Comparison of ENCODE assay signal across 20 mouse cellular contexts in the genomic region with DNA sequence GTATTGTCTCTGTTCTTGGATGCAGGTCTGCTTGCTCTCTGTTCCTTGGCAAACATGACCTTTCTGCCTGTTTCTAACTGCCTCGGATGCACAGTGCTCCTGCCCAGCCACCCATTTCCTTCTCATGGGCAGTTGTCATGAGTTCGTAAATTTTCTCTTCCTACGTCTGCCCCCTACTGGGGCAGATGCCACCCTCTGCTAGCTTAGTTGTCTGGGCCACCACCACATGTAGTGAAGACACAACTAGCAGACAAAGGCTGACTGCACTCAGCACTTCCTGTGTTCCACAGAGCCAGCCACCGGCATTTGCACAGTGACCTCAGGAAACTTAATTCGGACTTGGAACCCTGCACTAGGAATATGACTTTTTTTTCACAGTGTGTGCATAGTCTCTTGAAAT. TPM values are rescaled to one million over a fixed set of nuclear protein-coding genes. Genes with fewer than 3 reads are reported as not detected.
DNase-seq lines count a peak whose midpoint lies in the region; ATAC-seq and TF ChIP-seq lines count a peak whose summit lies in the region.
"Not testable (repeated sequence)": the region's sequence is repeated elsewhere in the genome, so short reads cannot be mapped to it uniquely, and the experiment has no call there.
"Had no signal": no experiment of that assay in that cellular context is flagged by ENCODE, and none has a peak within 500 bp of the region (broad histone marks: within the 10 kb centered on the region; RNA-seq: fewer than 3 reads in every experiment).

No protein-coding gene starts in this region.

- not testable (repeated sequence) for H3K4me1 ChIP-seq in stomach, postnatal 0 days (replicated peaks; ENCODE audit: control insufficient read depth, insufficient read depth)

- DNase-seq in stomach, postnatal 0 days (ENCODE audit: low spot score), result not testable (repeated sequence)

- not testable (repeated sequence) for H3K36me3 ChIP-seq in stomach, postnatal 0 days (ENCODE audit: control insufficient read depth, insufficient read depth, low read length)

- not testable (repeated sequence) for TF ChIP-seq EP300 in stomach, postnatal 0 days (optimal IDR thresholded peaks at IDR 0.05)

- H3K4me2 ChIP-seq in stomach, postnatal 0 days (replicated peaks; ENCODE audit: low read depth), result not testable (repeated sequence)

- H3K27ac ChIP-seq in stomach, postnatal 0 days (replicated peaks), result not testable (repeated sequence)

- TF ChIP-seq CTCF in stomach, postnatal 0 days (IDR thresholded peaks at IDR 0.05; ENCODE audit: low read depth), result not testable (repeated sequence)

- H3K9ac ChIP-seq in stomach, postnatal 0 days (ENCODE audit: low read length), result not testable (repeated sequence)

- ATAC-seq in common myeloid progenitor, adult 5-6 weeks (replicated peaks; ENCODE audit: low read depth, poor library complexity, severe bottlenecking), result peak; percentile 63
- peak; percentile 58 for ATAC-seq in granulocyte monocyte progenitor cell, adult 5-6 weeks (replicated peaks; ENCODE audit: poor library complexity, severe bottlenecking)
- peak; percentile 44; the same call in 1 of the 2 replicates for ATAC-seq in megakaryocyte, adult 5-6 weeks (ENCODE audit: poor library complexity, severe bottlenecking)
- peak; percentile 78 for ATAC-seq in megakaryocyte progenitor cell, adult 5-6 weeks (replicated peaks; ENCODE audit: poor library complexity)
- ATAC-seq in stomach, postnatal 0 days (ENCODE audit: low FRiP score, low TSS enrichment), result 0 out of 2 replicates have a peak, but pooled peaks have one; percentile 5

- H3K27me3 ChIP-seq in stomach, postnatal 0 days (ENCODE audit: control insufficient read depth, insufficient read depth, low read length), result not testable (repeated sequence)

- H3K4me3 ChIP-seq in stomach, postnatal 0 days (ENCODE audit: low read depth, low read length), result not testable (repeated sequence)

- 88% methylated on average over 3 of the region's 5 CpGs for WGBS in stomach, postnatal 0 days

- H3K9me3 ChIP-seq in stomach, postnatal 0 days (ENCODE audit: control insufficient read depth, low read length), result not testable (repeated sequence)

RNA-seq across cellular contexts. Expression of a gene that starts 9.4 kb away (rescaled TPM):
- total RNA-seq in common myeloid progenitor, adult 5-6 weeks (2017), result not detected in 2 replicates
- total RNA-seq in granulocyte monocyte progenitor cell, adult 5-6 weeks (2014; fragmentation: Nextera tagmentation), result not detected in 2 replicates
- total RNA-seq in granulocyte monocyte progenitor cell, adult 5-6 weeks (2017), result not detected in 2 replicates
- not detected in 2 replicates for total RNA-seq in megakaryocyte, adult 5-6 weeks (2015)
- total RNA-seq in megakaryocyte, adult 5-6 weeks (2017), result not detected in 2 replicates
- total RNA-seq in megakaryocyte progenitor cell, adult 5-6 weeks (2015), result not detected in 2 replicates
- not detected in 2 replicates for total RNA-seq in megakaryocyte progenitor cell, adult 5-6 weeks (2017)
- not detected in 2 replicates for polyA plus RNA-seq in stomach, postnatal 0 days (2015; fragmentation: Nextera tagmentation; extraction: Ambion mirVana)
- total RNA-seq: adrenal gland, adult 18-20 months; adrenal gland, adult 2 months; adrenal gland, postnatal 10 days; adrenal gland, postnatal 14 days; adrenal gland, postnatal 25 days; adrenal gland, postnatal 36 days; adrenal gland, postnatal 4 days; CH12.LX; ES-E14; G1E; MEL had no signal
- polyA plus RNA-seq: activated CD4-positive, CD25-positive, alpha-beta regulatory T cell, adult 4 months; adrenal gland, adult 2 months; brain, embryonic 14.5 days; C2C12; CD4-positive, CD25-positive, alpha-beta regulatory T cell, adult 4 months; G1E had no signal

Comparison
In these comparisons a context has a peak if more than half of its experiments do, and no peak if none do; other contexts are left out.
1. ATAC-seq: peak in every context shown above with its lines; median percentile 78 in megakaryocyte progenitor cell, adult 5-6 weeks; 63 in common myeloid progenitor, adult 5-6 weeks; 58 in granulocyte monocyte progenitor cell, adult 5-6 weeks; 44 in megakaryocyte, adult 5-6 weeks; 5 in stomach, postnatal 0 days.